Mouse (Mus musculus): ENCODE data around the gene Pla2g4b. TPM values are rescaled to one million over a fixed set of nuclear protein-coding genes. Genes with fewer than 3 reads are reported as not detected.

Pla2g4b gene
- total RNA-seq, 2 experiments from 2014 or later, result 0.45 to 1.2 TPM

DNA sequence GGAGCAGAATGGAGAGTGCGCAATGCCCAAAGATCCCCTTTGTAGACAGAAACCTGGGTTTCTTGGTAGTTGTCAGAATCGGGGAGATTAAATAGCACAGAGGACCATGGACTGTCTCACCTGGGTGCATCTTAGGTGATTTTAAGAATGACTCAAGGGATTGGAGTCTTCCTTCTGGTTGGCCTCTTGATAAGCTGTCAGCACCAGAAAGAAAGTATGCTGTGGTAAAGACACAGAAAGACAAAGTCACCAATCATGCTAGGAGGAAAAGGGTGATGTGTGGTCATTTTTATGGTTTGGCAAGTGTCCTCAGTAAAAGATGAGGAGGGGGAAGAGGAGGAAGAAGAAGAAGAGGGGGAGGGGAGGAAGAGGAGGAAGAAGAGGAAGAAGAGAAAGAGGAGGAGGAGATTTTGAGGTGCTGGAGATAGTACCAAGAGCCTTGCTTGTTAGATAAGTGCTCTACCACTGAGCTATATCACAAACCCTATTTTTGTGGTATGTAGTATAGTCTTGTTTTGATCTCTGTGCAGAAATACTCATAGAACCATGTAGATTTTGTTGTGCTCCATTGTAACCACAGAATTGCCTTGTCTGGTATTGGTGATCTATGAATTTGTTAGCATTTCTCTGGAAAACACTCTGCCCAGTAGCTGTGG is 19.3 kb upstream of the Pla2g4b start:
- DNase-seq (ENCODE audit: low spot score), result no peak

DNA sequence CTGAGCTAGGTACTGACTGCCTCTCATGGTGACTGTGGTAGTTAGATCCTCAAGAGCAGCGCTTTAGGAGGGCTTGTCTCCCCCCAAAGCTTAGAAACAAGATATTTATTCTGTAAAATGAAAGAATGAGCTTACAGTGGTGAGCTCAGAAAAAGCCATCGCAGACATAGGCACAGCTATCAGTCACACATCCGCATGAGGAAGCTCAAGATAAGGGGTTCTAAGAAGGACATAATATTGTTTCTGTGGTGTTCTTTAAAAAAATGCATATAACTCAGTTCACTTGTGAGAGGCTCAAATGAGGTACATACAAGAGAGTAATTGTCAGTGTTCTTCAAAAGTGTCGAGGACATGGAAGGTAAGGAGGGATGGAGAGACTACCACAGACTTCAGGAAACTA is 17.3 kb upstream of the Pla2g4b start:
- no peak for DNase-seq (ENCODE audit: low spot score)

GRCm38 (mm10) chr2:120017599-120017998 is 15.6 kb upstream of the Pla2g4b start:
- DNase-seq (ENCODE audit: low spot score), result no peak

DNA sequence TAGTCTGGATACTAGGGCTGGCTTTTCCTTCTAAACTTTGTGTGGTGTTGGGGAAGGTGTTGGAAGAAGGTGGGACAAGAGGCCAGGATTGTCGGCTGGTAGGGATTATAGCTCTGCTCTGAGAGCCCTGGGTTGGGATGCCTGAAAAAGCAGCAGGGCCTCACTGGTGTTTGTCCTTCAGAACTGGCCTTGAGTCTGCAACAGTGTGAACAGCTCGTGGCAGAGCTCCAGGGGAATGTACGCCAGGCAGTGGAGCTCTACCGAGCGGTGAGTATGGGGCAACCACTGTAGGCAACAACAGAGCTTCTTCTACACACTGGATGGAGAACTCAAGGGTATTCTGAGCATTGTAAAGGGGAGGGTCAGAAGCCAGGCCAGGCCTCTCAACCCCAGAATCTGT is 8.9 kb upstream of the Pla2g4b start:
- DNase-seq (ENCODE audit: low spot score), result no peak

DNA sequence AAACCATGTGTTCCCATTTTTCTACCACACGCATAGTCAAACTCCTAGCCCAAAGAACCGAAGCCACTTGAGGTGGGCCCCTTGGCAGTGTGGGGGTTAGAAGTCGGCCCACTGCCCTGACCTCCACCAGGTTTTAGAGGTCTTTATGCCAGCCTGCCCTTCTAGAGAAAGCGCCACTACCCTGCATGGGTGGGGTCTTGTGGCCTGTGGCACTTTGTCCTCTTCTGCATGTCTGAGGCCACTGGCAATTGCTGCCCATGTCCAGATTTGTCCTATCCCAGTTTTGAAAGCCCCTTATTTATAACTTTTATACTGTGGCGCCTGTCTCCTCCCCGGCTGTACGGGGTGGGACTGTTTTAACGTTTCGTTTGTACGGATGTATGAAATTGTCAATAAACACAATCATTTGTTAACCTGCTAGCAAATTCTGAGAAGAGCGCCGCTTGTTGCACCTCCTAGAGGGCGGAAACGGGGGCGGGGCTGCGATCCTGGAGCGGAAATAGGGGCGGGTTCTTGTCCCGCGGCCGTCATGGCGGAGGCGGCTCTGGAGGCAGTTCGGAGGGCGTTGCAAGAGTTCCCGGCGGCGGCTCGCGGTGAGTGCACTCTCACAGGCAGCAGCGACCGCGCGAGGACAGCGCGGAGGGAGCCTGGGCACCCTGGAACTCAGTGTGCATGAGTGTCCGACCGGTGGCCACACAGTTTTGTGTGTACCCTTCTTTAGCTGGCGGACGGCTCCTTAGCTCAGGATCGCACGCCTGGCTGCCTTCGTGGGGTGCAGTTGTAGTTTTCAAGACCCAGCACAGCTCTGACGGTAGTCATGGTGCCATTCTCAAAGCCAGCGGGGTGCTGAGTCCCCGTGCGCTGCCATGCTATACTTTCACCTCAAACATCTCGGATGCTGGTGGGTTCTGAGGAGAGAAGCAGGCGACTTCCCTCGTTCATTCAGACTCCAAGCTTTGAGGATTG is 6.0 kb upstream of the Pla2g4b start, which contains the start of the genes Jmjd7 and Gm28042:
Gene Jmjd7 (plus strand): TSS at position 500 of the 966 bp plus-strand sequence.
Gene Gm28042 (plus strand): TSS at position 510 of the 966 bp plus-strand sequence.
- peak; percentile 92 for DNase-seq (ENCODE audit: low spot score)

- DNase-seq (ENCODE audit: low spot score), result no peak
Observed at GRCm38 (mm10) chr2:120027950-120028331, 5.3 kb upstream of the Pla2g4b start.

DNA sequence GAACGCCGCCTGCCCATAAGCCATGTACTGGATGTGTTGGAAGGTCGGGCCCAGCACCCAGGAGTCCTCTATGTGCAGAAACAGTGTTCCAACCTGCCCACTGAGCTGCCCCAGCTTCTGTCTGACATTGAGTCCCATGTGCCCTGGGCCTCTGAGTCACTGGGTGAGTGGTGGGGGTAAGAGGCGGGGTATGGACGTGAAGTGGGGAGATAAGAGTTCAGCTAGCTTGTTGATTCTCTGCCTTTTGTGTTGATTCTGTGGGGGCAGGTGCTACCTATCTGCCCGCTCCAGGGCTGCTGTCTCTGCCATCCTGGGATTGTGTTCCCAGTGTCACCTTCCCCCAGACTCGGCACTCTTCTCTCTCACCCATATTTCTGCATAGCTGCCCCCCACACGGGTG is 2.8 kb upstream of the Pla2g4b start:
- DNase-seq (ENCODE audit: low spot score), result no peak

GRCm38 (mm10) chr2:120033726-120034125 is 509 bp downstream of the Pla2g4b start:
- no peak for DNase-seq (ENCODE audit: low spot score)

DNA sequence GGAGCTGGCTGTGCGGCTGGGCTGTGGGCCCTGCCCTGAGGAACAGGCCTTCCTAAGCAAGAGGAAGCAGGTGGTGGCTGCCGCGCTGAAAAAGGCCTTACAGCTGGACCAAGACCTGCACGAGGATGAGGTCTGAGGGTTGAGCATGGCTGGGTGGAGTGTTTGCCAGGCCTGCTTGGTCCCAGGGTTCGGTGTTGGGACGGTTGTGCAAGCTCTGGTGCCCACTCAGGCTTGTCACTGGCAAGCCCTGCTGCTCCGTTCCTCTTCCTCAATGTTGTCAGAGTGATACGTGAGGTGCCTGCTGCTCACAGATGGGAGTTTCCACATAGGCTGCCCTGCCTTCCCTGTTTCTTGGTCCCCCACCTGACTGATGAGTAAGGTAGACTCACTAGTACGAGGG is 4.5 kb downstream of the Pla2g4b start:
- DNase-seq (ENCODE audit: low spot score), result no peak

DNA sequence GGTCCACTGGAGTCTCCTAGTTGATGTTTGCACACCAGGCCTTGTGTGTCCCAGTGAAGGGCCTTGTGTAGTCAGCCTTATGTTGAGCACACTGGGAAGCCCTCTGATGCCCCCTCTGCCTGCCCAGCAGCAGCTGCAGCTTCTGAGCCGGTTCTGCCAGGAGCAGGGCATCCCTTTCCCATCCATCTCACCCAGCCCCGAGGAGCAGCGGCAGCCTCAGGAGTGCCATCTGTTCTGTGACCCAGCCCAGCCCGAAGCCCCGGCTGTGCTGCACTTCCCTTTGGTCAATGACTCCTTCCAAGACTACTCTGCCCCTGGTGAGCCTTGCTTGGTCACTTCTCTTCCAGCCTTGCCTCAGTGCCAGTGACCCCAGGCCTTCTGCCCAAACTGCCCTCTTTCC is 7.8 kb downstream of the Pla2g4b start:
- no peak for DNase-seq (ENCODE audit: low spot score)

- no peak for DNase-seq (ENCODE audit: low spot score)
Observed at GRCm38 (mm10) chr2:120044101-120044603, 10.9 kb downstream of the Pla2g4b start.

DNA sequence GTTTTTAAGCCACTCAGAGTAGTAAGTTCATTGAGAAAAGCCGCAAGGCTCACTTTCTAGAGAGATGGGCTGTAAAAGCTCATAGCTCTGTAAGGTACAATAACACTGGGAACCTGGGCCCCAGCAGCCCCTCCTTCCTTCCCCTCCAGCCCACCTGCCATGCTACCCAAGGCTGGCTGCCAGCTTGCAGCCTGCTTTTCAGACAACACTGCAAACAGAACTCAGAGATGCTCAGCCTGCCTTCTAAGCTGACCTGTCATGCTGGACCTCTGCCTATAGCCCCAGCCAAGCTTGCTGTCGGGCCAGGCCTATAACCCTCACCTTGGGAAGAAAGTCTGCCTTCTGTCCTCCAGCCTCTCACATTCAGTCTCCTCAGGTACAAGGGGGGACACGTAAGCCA is 11.5 kb downstream of the Pla2g4b start:
- no peak for DNase-seq (ENCODE audit: low spot score)

- DNase-seq (ENCODE audit: low spot score), result no peak
Observed at GRCm38 (mm10) chr2:120046486-120047310, 13.5 kb downstream of the Pla2g4b start.

- no peak for DNase-seq (ENCODE audit: low spot score)
Observed at GRCm38 (mm10) chr2:120048173-120048572, 15.0 kb downstream of the Pla2g4b start.

DNA sequence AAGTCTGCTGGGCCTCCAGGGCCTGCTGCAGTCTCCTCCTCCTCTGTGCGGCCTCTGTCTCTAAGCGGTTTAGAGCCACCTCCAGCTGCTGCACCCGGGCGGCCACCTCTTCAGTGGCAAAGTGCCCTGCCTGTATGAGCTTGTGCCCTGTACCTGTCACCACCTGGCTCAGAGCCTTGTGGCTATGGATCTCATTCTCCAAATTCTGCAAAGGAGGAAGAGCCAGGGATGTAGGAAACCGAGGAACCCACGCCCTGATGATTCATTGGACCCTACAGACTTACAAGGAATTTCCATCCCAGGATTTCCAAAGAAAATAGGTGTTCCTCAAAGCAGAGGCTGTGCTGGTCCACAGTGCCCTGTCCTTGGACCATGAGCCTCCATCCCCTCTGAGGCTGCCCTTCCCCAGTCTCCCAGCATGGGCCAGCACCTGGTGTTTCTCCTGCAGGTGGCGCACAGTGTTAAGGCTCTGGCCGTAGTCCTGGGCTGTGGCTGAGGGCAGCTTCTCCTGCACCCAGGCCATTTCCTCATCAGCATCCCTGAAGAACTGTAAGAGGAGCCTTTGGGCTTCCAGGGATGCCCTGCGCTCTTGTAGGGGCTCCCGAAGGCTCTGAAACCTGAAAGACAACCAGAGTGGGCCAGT is 16.5 kb downstream of the Pla2g4b start:
- peak; percentile 51 for DNase-seq (ENCODE audit: low spot score)

- DNase-seq (ENCODE audit: low spot score), result no peak
Observed at GRCm38 (mm10) chr2:120051405-120051804, 18.2 kb downstream of the Pla2g4b start.

DNA sequence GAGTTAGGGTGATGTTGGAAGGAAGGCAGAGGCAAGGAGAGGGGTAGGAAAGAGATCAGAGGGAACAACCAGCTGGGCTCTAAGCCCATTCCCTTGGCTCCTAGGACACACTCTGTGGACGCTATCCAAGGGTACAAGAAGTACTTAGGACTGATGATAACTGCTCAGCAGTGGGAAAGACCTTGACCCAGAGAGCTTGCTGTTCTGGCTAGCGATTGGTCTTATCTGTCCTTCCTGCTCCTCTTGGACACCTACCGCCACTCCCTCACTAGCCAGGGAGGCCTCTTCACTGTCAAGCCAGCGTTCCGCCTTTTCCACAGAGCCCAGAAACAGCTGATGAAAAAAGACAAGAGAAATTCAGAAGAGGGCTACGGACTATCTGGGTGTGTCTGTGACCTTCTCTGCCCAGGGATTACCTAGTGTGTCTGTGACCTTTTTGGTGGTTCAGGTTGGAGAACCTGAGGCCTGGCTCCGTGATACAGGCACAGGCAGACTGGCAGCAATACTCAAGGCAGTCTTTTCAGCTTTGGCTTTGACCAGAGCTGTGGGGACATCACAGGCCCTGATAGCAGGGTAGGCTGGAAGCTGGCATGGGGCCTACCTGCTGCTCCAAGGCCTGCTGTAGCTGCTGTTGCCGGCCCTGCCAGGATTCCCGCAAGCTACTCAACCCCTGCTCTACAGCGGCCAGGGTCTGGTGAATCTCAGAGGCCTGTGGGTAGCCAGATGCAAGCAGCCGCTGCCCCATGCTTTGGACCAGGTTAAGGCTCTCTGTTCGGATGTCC is 21.7 kb downstream of the Pla2g4b start:
- peak; percentile 73 for DNase-seq (ENCODE audit: low spot score)

DNA sequence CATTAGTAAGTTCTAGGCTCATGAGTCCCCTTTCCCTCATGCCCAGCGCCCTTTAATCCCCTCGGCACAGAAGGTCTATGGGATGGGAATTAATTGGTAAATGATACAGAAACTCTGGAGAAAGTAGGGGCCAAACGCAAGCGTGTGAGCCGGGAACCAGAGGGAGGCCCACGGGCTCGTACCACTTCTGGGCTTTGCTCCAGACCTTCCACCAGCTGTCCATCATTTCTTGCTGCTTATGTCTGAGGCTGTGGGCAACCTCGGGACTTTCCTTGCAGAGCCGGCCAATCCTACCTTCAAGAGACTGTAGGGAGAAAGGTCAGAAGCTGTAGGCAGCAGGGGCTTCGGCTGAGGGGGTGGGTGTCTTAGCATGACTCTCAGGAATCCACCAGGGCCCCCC is 22.7 kb downstream of the Pla2g4b start:
- DNase-seq (ENCODE audit: low spot score), result no peak

DNA sequence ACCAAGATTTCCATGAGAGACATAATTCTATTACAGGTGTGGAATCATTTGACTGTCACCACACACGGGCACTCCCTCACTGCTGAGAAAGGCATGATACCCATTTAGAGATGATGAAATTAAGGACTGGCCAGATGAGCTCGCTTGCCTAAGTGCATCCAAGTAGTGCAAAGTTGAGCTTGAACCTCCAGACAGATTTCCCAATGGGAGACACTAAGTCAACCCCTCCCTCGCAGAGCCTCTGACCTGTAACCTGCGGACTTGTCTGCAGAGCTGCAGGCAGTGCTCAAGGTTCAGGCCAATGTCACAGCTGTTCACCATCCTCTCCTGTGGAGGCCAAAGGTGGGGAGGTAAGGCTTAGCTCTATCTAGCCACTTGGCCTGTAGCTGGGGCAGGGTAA is 25.6 kb downstream of the Pla2g4b start:
- DNase-seq (ENCODE audit: low spot score), result peak; percentile 24

GRCm38 (mm10) chr2:120059466-120059865 is 26.2 kb downstream of the Pla2g4b start:
- DNase-seq (ENCODE audit: low spot score), result no peak
